Mouse (Mus musculus) ES-E14 (cell line): ENCODE measurements around the gene Ncor1.

Experiments used
- HCFC1 ChIP-seq: IDR thresholded peaks from 2 replicates; pipeline ENCODE4 v1.6.1; 2012; ENCODE audit warnings: low read length, inconsistent platforms, borderline replicate concordance; ENCODE audit not compliant: insufficient read depth
- MAFK ChIP-seq: IDR thresholded peaks from 2 replicates; pipeline ENCODE4 v1.6.1; 2014; ENCODE audit warnings: mild to moderate bottlenecking, low read depth, low read length, inconsistent platforms; ENCODE audit not compliant: insufficient read depth
- ZNF384 ChIP-seq: IDR thresholded peaks from 2 replicates; pipeline ENCODE4 v1.6.1; 2012; ENCODE audit warnings: low read depth, low read length, inconsistent platforms

DNA sequence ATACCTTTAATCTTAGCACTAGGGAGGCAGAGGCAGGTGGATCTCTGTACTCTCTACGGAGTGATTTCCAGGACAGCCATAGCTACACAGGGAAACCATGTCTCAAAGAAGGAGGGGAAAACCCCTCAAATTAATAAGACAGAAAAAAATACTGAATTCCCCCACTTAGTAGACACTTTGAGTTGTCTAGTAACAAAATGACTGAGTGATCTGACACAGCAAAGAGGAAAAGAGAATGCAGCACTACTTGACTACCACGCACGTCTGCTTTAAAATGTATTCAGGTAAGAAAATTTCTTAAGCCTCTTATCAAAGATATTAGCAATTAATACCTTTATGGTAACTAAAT, 70.0 kb downstream of the Ncor1 start:
- TF ChIP-seq ZNF384: no peak
- TF ChIP-seq HCFC1: no peak
- no peak for TF ChIP-seq MAFK
